Mouse (Mus musculus) kidney, embryonic 14.5 days (tissue): ENCODE data around the gene Astn2. TPM values are rescaled to one million over a fixed set of nuclear protein-coding genes. Genes with fewer than 3 reads are reported as not detected.

Experiments
- ATAC-seq: fragments of 200-750 bp; cut with Nextera tagmentation; 2 replicates; pipeline ENCODE4 v1.8.0; 2017; ENCODE audit warnings: moderate number of reproducible peaks, mild to moderate bottlenecking, moderate TSS enrichment, moderate library complexity; ENCODE audit not compliant: low FRiP score, low TSS enrichment
- H3K27ac ChIP-seq: fragments of 300-500 bp; sonication (generic); 2 replicates; pipeline ENCODE4 v1.5.1; 2014; ENCODE audit warnings: low read depth, mild to moderate bottlenecking, low read length, moderate library complexity, mixed read lengths
- H3K27me3 ChIP-seq: fragments of 300-500 bp; sonication (generic); 2 replicates; pipeline ENCODE4 v1.6.1; 2014; ENCODE audit warnings: mild to moderate bottlenecking, low read length; ENCODE audit not compliant: control insufficient read depth, insufficient read depth
- H3K36me3 ChIP-seq: fragments of 300-500 bp; sonication (generic); 2 replicates; pipeline ENCODE4 v1.6.1; 2014; ENCODE audit warnings: low read length, mixed read lengths; ENCODE audit not compliant: control insufficient read depth, insufficient read depth
- H3K4me1 ChIP-seq: fragments of 300-500 bp; sonication (generic); 2 replicates; pipeline ENCODE4 v1.6.1; 2014; ENCODE audit warnings: low read length, mixed read lengths; ENCODE audit not compliant: control insufficient read depth, insufficient read depth
- H3K4me2 ChIP-seq: fragments of 300-500 bp; sonication (generic); replicated peaks from 2 replicates; pipeline ENCODE4 v1.6.1; 2014; ENCODE audit warnings: low read depth, mild to moderate bottlenecking, low read length
- H3K4me3 ChIP-seq: fragments of 300-500 bp; sonication (generic); 2 replicates; pipeline ENCODE4 v1.5.1; 2014; ENCODE audit warnings: mild to moderate bottlenecking, low read length
- H3K9ac ChIP-seq: fragments of 300-500 bp; sonication (generic); 2 replicates; pipeline ENCODE4 v1.6.1; 2014; ENCODE audit warnings: low read depth, mild to moderate bottlenecking, low read length, moderate library complexity
- H3K9me3 ChIP-seq: fragments of 300-500 bp; sonication (generic); 2 replicates; pipeline ENCODE4 v1.6.1; 2016; ENCODE audit warnings: low read length; ENCODE audit not compliant: control insufficient read depth
- WGBS: fragments of 180-500 bp; shearing (Covaris S2); extraction: QIAGEN DNeasy Blood & Tissue Kit; methylation state at CpG from one replicate; pipeline ENCODE4 v1.1.7; 2014; 5-methylcytosine and 5-hydroxymethylcytosine counted together
- polyA plus RNA-seq: library from polyadenylated mRNA; unstranded; fragments of >200 nt; fragmentation: Nextera tagmentation; extraction: Ambion mirVana; gene quantifications from 2 replicates; pipeline ENCODE4 v1.2.1, GENCODE M21; 2014

Gene Astn2
- polyA plus RNA-seq, 1 experiment from 2014 or later = 0.60 TPM

- no peak for ATAC-seq
- H3K36me3 ChIP-seq = no peaks in the 10 kb centered on the region
- no peaks in the 10 kb centered on the region for H3K4me1 ChIP-seq
- H3K4me3 ChIP-seq = no peak overlapping the region
- no peak overlapping the region for H3K4me2 ChIP-seq
- H3K27me3 ChIP-seq = no peaks in the 10 kb centered on the region
- H3K9me3 ChIP-seq = no peaks in the 10 kb centered on the region
- no peak overlapping the region for H3K9ac ChIP-seq
- H3K27ac ChIP-seq = no peak overlapping the region
Measured at GRCm38 (mm10) chr4:66057161-66057560, 347.2 kb downstream of the Astn2 start.

- Histone ChIP-seq H3K4me1 (no peaks in the 10 kb centered on the region), H3K4me2 (no peak overlapping the region), H3K27me3 (no peaks in the 10 kb centered on the region), H3K9ac (no peak overlapping the region), H3K27ac (no peak overlapping the region), H3K4me3 (no peak overlapping the region), H3K9me3 (no peaks in the 10 kb centered on the region), H3K36me3 (no peaks in the 10 kb centered on the region)
- no peak for ATAC-seq
- WGBS = 88% methylated on average over 4 of the region's 4 CpGs
Measured at GRCm38 (mm10) chr4:66055690-66056089, 348.7 kb downstream of the Astn2 start.

DNA sequence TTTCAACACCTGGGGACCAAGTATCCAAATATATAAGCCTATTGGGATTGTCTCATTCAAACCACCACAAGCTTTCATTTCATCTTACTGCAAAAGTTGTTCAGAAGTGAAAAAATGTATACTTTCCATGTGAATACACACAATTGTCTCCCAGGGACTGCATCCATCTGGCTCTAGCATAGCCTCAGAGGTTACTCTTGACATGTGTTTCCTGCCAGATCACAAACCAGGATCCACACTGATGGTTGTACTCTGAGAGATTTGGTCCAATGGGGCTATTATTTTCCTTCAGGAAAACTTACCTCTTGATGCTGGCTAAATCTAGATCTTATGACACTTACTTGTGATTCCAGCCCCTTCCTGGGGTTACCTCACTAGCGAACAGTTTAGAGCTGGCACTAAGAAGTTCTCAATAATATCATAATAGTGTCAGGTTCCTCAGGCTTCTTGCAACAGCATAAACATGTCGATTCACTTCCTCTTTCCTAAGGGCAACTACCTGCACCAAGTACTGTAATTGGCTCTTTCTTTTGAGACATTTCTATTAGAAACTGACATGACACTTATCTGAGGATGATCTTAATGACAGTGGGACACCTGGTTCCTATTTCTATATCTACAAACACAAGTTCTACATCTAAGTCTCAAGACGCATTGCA is 361.3 kb downstream of the Astn2 start:
- no peaks in the 10 kb centered on the region for H3K4me1 ChIP-seq
- 84% methylated on average over 3 of the region's 3 CpGs for WGBS

DNA sequence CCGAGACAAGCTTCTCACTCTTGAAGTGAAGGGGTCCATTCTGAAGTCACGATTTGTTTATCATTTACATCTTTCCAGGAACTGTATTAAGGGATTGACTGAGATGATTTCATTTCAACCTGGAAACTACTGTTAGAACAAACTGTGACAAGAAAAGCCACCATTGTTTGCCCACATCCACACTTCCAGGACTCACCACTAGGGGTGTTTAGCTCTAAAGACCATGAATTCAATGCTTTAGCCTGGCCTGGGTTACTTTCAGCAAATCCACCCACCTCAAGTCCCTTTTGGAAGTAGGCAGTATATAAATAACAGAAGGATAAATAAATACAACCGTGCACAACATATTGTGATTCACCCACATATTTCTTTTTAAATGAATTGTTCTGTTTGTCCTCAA is 370.6 kb downstream of the Astn2 start:
- Histone ChIP-seq H3K27ac (no peak overlapping the region), H3K9ac (no peak overlapping the region), H3K4me2 (no peak overlapping the region), H3K4me3 (no peak overlapping the region), H3K36me3 (no peaks in the 10 kb centered on the region), H3K9me3 (no peaks in the 10 kb centered on the region), H3K27me3 (no peaks in the 10 kb centered on the region), H3K4me1 (no peaks in the 10 kb centered on the region; the same call in 1 of the 2 replicates)
- no peak for ATAC-seq
- 73% methylated on average over 3 of the region's 3 CpGs for WGBS

More for the DNA sequence above, 361.3 kb downstream of the Astn2 start:
- no peak overlapping the region for H3K27ac ChIP-seq
- no peaks in the 10 kb centered on the region for H3K36me3 ChIP-seq
- no peak for ATAC-seq
- H3K9me3 ChIP-seq = no peaks in the 10 kb centered on the region
- no peak overlapping the region for H3K4me3 ChIP-seq
- no peak overlapping the region for H3K9ac ChIP-seq
- H3K4me2 ChIP-seq = no peak overlapping the region
- H3K27me3 ChIP-seq = no peaks in the 10 kb centered on the region

GRCm38 (mm10) chr4:66031320-66031870 is 373.0 kb downstream of the Astn2 start:
- Histone ChIP-seq H3K36me3 (no peaks in the 10 kb centered on the region), H3K4me3 (no peak overlapping the region), H3K4me2 (no peak overlapping the region), H3K9ac (no peak overlapping the region), H3K27me3 (no peaks in the 10 kb centered on the region), H3K4me1 (no peaks in the 10 kb centered on the region; the same call in 1 of the 2 replicates), H3K27ac (no peak overlapping the region), H3K9me3 (no peaks in the 10 kb centered on the region)
- peak; percentile 60; the same call in 1 of the 2 replicates for ATAC-seq
- WGBS = 17% methylated on average over 9 of the region's 9 CpGs

DNA sequence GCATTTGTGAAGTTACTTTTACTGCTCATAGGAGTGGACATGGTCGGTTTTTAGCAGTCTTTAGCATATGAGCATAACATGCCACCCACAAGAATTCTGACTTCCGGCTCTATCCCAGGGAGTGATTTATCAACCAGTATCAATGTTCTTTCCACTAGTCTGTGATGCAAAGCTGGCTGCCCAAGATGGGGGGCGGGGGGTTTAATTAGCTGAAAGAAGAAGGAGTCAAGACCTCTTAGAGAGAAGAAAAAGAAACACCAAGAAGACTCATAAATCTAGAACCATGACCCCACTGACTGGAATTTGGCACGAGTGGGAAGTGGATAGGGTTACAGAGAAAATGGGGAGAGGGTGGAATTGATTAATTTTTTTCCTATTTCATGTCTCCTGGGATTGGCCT is 374.5 kb downstream of the Astn2 start:
- Histone ChIP-seq H3K27ac (no peak overlapping the region), H3K4me2 (no peak overlapping the region), H3K27me3 (no peaks in the 10 kb centered on the region), H3K9ac (no peak overlapping the region), H3K9me3 (no peaks in the 10 kb centered on the region), H3K36me3 (no peaks in the 10 kb centered on the region), H3K4me1 (no peaks in the 10 kb centered on the region; the same call in 1 of the 2 replicates), H3K4me3 (no peak overlapping the region)
- WGBS = 26% methylated on average over 4 of the region's 4 CpGs
- peak; percentile 52; the same call in 1 of the 2 replicates for ATAC-seq

DNA sequence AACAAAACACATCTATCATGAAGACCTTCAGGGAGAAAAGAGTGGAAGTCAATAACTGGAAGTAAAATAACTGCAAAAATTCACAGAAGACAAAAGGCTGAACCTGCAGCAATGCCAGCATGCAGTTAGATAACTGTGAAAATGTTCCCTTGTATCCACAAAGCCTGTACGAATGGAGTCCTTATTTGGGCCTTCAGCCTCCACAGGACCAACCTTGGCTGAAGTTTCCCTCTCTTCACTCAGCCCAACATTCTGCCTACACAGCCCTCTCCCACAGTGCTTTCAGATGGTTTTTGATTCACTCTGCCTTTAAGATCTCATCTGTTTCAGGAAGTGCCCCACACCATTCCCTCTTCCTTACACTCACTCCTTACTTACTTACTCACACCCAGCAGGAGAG is 376.5 kb downstream of the Astn2 start:
- no peaks in the 10 kb centered on the region for H3K36me3 ChIP-seq
- no peak overlapping the region for H3K9ac ChIP-seq
- no peaks in the 10 kb centered on the region; the same call in 1 of the 2 replicates for H3K4me1 ChIP-seq
- no peak overlapping the region for H3K4me3 ChIP-seq
- no peak overlapping the region for H3K4me2 ChIP-seq
- H3K27me3 ChIP-seq = no peaks in the 10 kb centered on the region
- 83% methylated on average over 1 of the region's 1 CpGs for WGBS
- no peaks in the 10 kb centered on the region for H3K9me3 ChIP-seq
- ATAC-seq = no peak
- no peak overlapping the region for H3K27ac ChIP-seq

DNA sequence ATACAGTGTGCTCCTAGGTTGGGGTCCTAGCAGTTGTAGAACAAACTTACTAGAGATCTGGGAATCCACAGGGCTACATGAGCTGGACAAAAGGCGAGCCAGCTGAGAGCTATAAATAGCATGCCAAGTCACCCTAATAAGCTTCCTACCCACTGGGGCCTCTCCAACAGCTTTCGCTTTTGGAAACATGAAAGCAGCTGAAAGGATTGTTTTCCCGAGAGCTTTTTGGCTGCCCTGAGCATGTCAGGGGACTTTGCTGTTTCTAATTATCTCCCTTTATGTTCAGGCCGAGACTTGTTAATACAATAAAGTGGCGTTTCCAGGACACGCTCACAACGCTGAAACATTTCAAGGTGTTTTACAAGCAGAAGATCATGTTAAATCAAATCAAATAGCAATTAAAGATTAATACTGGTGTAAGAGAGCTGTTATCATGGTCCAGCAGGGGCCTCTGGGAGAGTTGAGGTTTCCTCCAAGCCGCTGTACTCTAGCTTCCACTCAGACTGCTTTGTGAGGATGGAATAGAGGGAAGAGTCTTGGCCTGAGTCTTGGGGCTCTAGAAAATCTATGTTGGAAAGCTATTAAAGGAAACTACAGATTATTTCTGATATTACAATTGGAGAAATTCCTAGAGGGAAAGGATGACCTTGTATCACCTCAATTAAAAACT is 378.9 kb downstream of the Astn2 start:
- Histone ChIP-seq H3K36me3 (no peaks in the 10 kb centered on the region), H3K4me2 (no peak overlapping the region), H3K9ac (no peak overlapping the region), H3K9me3 (no peaks in the 10 kb centered on the region), H3K4me3 (no peak overlapping the region), H3K4me1 (no peaks in the 10 kb centered on the region; the same call in 1 of the 2 replicates), H3K27me3 (no peaks in the 10 kb centered on the region), H3K27ac (no peak overlapping the region)
- WGBS = 31% methylated on average over 8 of the region's 8 CpGs
- ATAC-seq = no peak

DNA sequence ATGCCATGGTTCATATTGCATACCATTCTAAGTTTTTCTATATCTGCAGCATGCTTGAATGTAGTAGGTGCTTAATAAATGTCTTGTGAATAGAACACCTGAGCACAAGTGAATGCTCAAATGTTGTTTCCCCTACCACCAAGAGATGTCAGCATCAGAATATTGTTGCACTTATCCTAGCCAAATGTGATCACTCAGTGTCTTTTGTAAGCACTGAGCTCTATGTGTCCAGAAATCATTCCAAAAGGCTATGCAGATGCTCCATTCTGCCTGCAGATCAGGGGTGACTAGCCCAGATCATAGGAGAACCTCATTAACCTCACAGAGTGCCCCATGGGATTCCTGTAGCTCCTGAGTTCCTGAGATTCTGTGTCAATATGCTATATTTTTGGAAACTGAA is 401.5 kb downstream of the Astn2 start:
- no peaks in the 10 kb centered on the region for H3K36me3 ChIP-seq
- no peaks in the 10 kb centered on the region for H3K27me3 ChIP-seq
- no peak overlapping the region for H3K4me3 ChIP-seq
- H3K9ac ChIP-seq = no peak overlapping the region
- H3K4me1 ChIP-seq = no peaks in the 10 kb centered on the region
- no peaks in the 10 kb centered on the region for H3K9me3 ChIP-seq
- no peak overlapping the region for H3K4me2 ChIP-seq
- no peak for ATAC-seq
- no peak overlapping the region for H3K27ac ChIP-seq
